Mouse (Mus musculus): ENCODE measurements at regions not wholly inside any gene's neighbourhood (a gene's known extent, or its start where the extent isn't known, plus 50 kb on each side); places are given as distances from the start of the nearest gene placed in this dataset.
"Not testable (repeated sequence)": the region's sequence is repeated elsewhere in the genome, so short reads cannot be mapped to it uniquely, and the experiment has no call there.

DNA sequence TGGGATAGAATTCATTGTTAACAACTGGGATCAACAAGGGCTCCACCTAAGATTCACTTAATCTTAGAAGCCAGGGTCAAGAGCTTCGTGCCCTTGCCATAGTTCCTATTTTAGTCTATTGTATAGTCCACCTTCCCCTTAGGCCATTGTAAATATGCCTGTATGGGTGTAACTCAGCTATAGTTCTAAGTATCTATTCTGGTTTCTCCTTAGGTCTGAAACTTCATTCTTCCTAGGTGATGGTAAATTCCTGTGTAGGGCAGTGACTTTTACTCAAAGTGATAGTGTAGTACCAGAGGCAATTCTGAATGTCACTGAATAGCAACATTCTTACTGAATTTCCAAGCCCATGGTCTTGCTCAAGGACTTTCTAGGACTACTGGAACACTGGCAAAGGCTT lies 989.4 kb downstream of the Ankrd7 start:
- not testable (repeated sequence) for H3K4me1 ChIP-seq (replicated peaks; ENCODE audit: insufficient read depth, low read length); H3K4me2 ChIP-seq (ENCODE audit: low read length); H3K4me3 ChIP-seq (replicated peaks; ENCODE audit: low read depth, low read length); H3K27me3 ChIP-seq (ENCODE audit: insufficient read depth, low read length); H3K27ac ChIP-seq; H3K9me3 ChIP-seq (replicated peaks; ENCODE audit: low read length); H3K36me3 ChIP-seq (ENCODE audit: insufficient read depth, low read length); ATAC-seq (replicated peaks; ENCODE audit: low FRiP score, low read depth); H3K9ac ChIP-seq (ENCODE audit: low read depth, low read length); DNase-seq (ENCODE audit: low spot score)
- WGBS, result 70% methylated on average over 1 of the region's 1 CpGs

DNA sequence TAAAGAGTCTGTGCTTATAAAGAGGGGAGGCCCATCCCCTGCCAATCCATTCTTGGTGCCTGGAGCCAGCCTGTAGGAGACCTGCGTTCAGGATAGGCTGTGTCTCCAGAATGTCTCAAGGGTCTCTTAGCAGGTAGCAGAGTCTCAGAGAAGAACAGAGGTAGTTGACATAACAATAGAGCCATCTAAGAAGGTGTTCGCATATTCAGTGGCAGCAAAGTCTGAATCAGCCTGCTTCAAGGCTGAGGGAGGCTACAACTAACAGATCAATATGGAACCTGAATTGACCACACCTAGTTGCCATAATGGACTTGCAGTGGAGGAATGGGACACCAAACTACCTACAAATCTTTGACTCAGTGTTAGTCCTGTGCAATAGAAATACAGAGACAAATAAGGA lies 998.0 kb downstream of the Ankrd7 start:
- H3K4me1 ChIP-seq (replicated peaks; ENCODE audit: insufficient read depth, low read length), result no peaks in the 10 kb centered on the region
- no peak overlapping the region for H3K9ac ChIP-seq (ENCODE audit: low read depth, low read length)
- WGBS, result 87% methylated on average over 2 of the region's 2 CpGs
- no peak overlapping the region for H3K27ac ChIP-seq
- H3K4me2 ChIP-seq (ENCODE audit: low read length), result no peak overlapping the region
- DNase-seq (ENCODE audit: low spot score) (no peak), ATAC-seq (replicated peaks; ENCODE audit: low FRiP score, low read depth) (no peak)
- H3K27me3 ChIP-seq (ENCODE audit: insufficient read depth, low read length), result no peaks in the 10 kb centered on the region
- H3K9me3 ChIP-seq (replicated peaks; ENCODE audit: low read length), result no peaks in the 10 kb centered on the region
- no peak overlapping the region for H3K4me3 ChIP-seq (replicated peaks; ENCODE audit: low read depth, low read length)
- H3K36me3 ChIP-seq (ENCODE audit: insufficient read depth, low read length), result no peaks in the 10 kb centered on the region
- no peak for TF ChIP-seq CTCF (IDR thresholded peaks at IDR 0.05; ENCODE audit: low read depth)

DNA sequence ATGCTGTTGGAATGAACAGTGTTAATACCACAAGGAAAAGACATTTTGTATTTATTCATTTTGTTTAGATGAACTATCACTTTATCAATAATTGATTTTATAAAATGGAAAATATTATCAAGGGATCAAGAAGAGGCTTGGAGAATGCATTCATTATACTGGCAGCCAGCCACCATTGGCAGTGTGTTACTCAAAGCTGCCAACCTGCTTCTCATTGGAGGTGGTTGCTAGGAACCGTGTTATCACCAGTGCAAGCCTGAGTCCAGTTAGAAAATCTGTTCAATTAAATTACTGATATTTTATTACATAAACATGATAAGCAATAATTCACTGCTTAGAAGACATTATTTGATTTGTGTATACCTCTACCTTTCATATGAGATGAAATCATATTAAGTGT lies 1003.6 kb downstream of the Ankrd7 start:
- Histone ChIP-seq H3K27ac (no peak overlapping the region), H3K9ac (ENCODE audit: low read depth, low read length) (no peak overlapping the region), H3K9me3 (replicated peaks; ENCODE audit: low read length) (no peaks in the 10 kb centered on the region), H3K4me1 (replicated peaks; ENCODE audit: insufficient read depth, low read length) (no peaks in the 10 kb centered on the region), H3K4me3 (replicated peaks; ENCODE audit: low read depth, low read length) (no peak overlapping the region), H3K4me2 (ENCODE audit: low read length) (no peak overlapping the region), H3K27me3 (ENCODE audit: insufficient read depth, low read length) (no peaks in the 10 kb centered on the region), H3K36me3 (ENCODE audit: insufficient read depth, low read length) (no peaks in the 10 kb centered on the region)
- no peak for TF ChIP-seq CTCF (IDR thresholded peaks at IDR 0.05; ENCODE audit: low read depth)
- DNase-seq (ENCODE audit: low spot score) (no peak), ATAC-seq (replicated peaks; ENCODE audit: low FRiP score, low read depth) (no peak)
- 79% methylated on average over 1 of the region's 1 CpGs for WGBS

DNA sequence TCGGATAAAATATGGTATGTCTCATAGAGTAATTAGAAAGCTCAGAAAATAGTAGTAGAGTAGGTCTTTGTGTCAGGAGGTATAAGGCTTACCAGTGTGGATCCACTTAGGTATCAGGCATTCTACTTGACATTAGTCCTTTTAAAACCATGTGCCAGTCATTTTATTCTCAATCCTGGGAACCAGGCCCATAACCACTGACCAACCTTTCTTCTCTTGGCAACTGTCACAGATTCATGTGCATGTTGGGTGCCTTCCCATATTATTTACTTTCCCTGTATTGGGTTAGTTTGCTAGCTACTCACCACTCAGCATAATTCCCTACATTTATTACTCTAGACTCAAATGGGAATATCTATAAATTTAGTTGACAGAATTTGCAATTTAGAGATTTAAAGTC lies 1045.1 kb downstream of the Ankrd7 start:
- TF ChIP-seq CTCF (IDR thresholded peaks at IDR 0.05; ENCODE audit: low read depth), result no peak
- H3K27ac ChIP-seq, result no peak overlapping the region
- 94% methylated on average over 1 of the region's 1 CpGs for WGBS
- no peak overlapping the region for H3K9ac ChIP-seq (ENCODE audit: low read depth, low read length)
- no peaks in the 10 kb centered on the region for H3K27me3 ChIP-seq (ENCODE audit: insufficient read depth, low read length)
- DNase-seq (ENCODE audit: low spot score), result no peak
- no peak overlapping the region for H3K4me2 ChIP-seq (ENCODE audit: low read length)
- H3K4me3 ChIP-seq (replicated peaks; ENCODE audit: low read depth, low read length), result no peak overlapping the region
- no peaks in the 10 kb centered on the region for H3K36me3 ChIP-seq (ENCODE audit: insufficient read depth, low read length)
- ATAC-seq (replicated peaks; ENCODE audit: low FRiP score, low read depth), result no peak
- H3K4me1 ChIP-seq (replicated peaks; ENCODE audit: insufficient read depth, low read length), result no peaks in the 10 kb centered on the region
- no peaks in the 10 kb centered on the region for H3K9me3 ChIP-seq (replicated peaks; ENCODE audit: low read length)

DNA sequence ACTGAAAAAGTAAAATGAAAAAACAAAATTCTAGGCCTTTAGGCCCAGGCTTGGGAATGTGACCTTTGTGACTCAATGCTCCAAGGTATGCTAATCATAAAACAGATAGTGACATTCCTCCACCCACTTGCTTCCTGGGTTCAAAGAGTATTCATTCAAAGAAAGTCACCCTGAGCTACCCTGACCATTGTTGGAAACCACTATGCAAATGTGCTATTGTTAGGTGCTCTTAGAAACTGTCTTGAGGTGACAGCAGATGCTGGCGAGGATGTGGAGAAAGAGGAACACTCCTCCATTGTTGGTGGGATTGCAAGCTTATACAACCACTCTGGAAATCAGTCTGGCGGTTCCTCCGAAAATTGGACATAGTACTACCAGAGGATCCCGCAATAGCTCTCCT lies 1075.7 kb downstream of the Ankrd7 start:
- H3K4me2 ChIP-seq (ENCODE audit: low read length); H3K4me3 ChIP-seq (replicated peaks; ENCODE audit: low read depth, low read length): not testable (repeated sequence)
- 86% methylated on average over 4 of the region's 4 CpGs for WGBS

DNA sequence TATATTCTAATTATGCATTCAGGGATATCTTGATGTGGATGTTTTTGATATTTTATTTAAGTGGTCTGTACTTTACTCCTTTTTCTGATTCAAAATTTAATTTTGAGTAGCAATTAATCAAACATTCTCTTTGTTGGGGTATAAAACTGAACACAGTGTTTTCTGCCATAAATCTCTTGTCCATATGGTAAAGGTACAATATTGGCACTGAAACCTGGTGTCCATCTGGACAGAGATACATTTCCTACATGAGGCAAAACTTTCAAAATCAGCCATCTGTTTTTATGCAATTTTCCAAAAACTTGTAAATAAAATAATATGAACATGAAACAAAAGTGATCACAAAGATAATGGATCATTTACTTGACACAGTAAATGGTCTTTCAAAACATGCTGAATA lies 1078.2 kb downstream of the Ankrd7 start:
- no peak for DNase-seq (ENCODE audit: low spot score)
- TF ChIP-seq CTCF (IDR thresholded peaks at IDR 0.05; ENCODE audit: low read depth), result no peak
- Histone ChIP-seq H3K9ac (ENCODE audit: low read depth, low read length) (no peak overlapping the region), H3K27ac (no peak overlapping the region), H3K4me3 (replicated peaks; ENCODE audit: low read depth, low read length) (no peak overlapping the region), H3K9me3 (replicated peaks; ENCODE audit: low read length) (no peaks in the 10 kb centered on the region), H3K27me3 (ENCODE audit: insufficient read depth, low read length) (no peaks in the 10 kb centered on the region), H3K4me1 (replicated peaks; ENCODE audit: insufficient read depth, low read length) (no peaks in the 10 kb centered on the region), H3K36me3 (ENCODE audit: insufficient read depth, low read length) (no peaks in the 10 kb centered on the region), H3K4me2 (ENCODE audit: low read length) (no peak overlapping the region)
- no peak for ATAC-seq (replicated peaks; ENCODE audit: low FRiP score, low read depth)

More for the DNA sequence above, 1075.7 kb downstream of the Ankrd7 start:
- not testable (repeated sequence) for H3K4me1 ChIP-seq (replicated peaks; ENCODE audit: insufficient read depth, low read length); H3K9me3 ChIP-seq (replicated peaks; ENCODE audit: low read length); H3K36me3 ChIP-seq (ENCODE audit: insufficient read depth, low read length); DNase-seq (ENCODE audit: low spot score); H3K27ac ChIP-seq; ATAC-seq (replicated peaks; ENCODE audit: low FRiP score, low read depth); H3K27me3 ChIP-seq (ENCODE audit: insufficient read depth, low read length); H3K9ac ChIP-seq (ENCODE audit: low read depth, low read length)

DNA sequence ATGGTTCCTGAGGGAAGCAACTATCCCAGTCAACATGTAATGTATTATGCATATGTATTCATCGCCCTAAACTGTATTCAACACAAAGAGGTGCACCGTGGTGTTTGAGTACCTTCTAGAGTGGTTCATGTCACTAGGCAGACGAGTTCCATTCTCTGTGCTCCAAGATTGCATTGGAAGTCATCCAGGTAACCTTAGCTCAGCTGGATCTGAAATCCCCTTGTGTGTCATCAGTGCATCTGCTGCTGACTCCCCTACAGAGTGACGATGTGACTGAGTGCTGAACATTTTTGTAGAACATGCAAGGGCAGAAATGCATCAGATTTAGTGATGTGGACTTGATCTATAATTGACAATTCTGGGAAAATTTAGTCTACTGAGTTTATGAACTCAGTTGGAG lies 1079.6 kb downstream of the Ankrd7 start:
- Histone ChIP-seq H3K4me3 (replicated peaks; ENCODE audit: low read depth, low read length) (no peak overlapping the region), H3K27ac (no peak overlapping the region), H3K4me2 (ENCODE audit: low read length) (no peak overlapping the region), H3K27me3 (ENCODE audit: insufficient read depth, low read length) (no peaks in the 10 kb centered on the region), H3K9ac (ENCODE audit: low read depth, low read length) (no peak overlapping the region), H3K36me3 (ENCODE audit: insufficient read depth, low read length) (no peaks in the 10 kb centered on the region), H3K4me1 (replicated peaks; ENCODE audit: insufficient read depth, low read length) (no peaks in the 10 kb centered on the region), H3K9me3 (replicated peaks; ENCODE audit: low read length) (no peaks in the 10 kb centered on the region)
- DNase-seq (ENCODE audit: low spot score) (no peak), ATAC-seq (replicated peaks; ENCODE audit: low FRiP score, low read depth) (no peak)
- 76% methylated on average over 4 of the region's 4 CpGs for WGBS
- no peak for TF ChIP-seq CTCF (IDR thresholded peaks at IDR 0.05; ENCODE audit: low read depth)
